8 mouse cellular contexts compared by ENCODE assay signal in the genomic region with DNA sequence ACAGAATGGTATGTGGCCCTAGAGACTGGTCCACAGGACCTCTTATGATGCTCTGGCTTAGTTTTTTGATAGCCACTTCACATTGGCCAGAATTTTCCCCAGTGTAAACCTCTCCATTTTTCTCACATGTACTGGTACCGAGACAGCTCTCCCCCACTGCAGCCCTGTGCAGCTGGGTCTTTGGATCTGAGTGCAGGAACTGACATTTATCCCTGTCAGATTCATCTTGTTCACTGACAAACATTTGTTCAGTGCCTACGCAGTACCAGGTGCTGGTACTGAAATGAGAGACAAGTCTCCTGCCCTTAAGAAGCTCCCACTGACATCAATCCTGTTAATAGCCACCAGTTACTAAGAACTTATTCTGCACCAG. TPM values are rescaled to one million over a fixed set of nuclear protein-coding genes. Genes with fewer than 3 reads are reported as not detected.
DNase-seq lines count a peak whose midpoint lies in the region; ATAC-seq lines count a peak whose summit lies in the region.

No protein-coding gene starts in this region.

- peak overlapping the region; percentile 68 for H3K4me2 ChIP-seq in forebrain, embryonic 16.5 days (ENCODE audit: low read length)
- H3K4me2 ChIP-seq in neural tube, embryonic 14.5 days (ENCODE audit: low read depth, low read length), result peak overlapping the region; percentile 52; the same call in 1 of the 2 replicates

- ATAC-seq in forebrain, embryonic 16.5 days, result peak; percentile 15; the same call in 1 of the 2 replicates
- ATAC-seq in neural tube, embryonic 14.5 days (ENCODE audit: low read depth), result 0 out of 2 replicates have a peak, but pooled peaks have one; percentile 14

- DNase-seq in left cerebral cortex, postnatal 14 days (ENCODE audit: low spot score in 2 of 2), result peak; percentile 26 to 49
- no peak for DNase-seq in left cerebral cortex, postnatal 4 days
- peak; percentile 63 to 65 for DNase-seq in layer of hippocampus, postnatal 36 days
- DNase-seq in gastrocnemius, postnatal 14 days, result no peak
- DNase-seq in kidney, postnatal 36 days, result no peak
- DNase-seq in lung, postnatal 14 days, result no peak

- intact Hi-C loops in left cerebral cortex, postnatal 14 days (cut with DNase I), result loop anchor here (1.0 kb wide), 2 partner anchors 83 to 104 kb away; no protein-coding TSS in a partner anchor
- intact Hi-C loops in left cerebral cortex, postnatal 4 days (cut with DNase I), result loop anchor here (2.0 kb wide), 1 partner anchor 104 kb away; no protein-coding TSS in a partner anchor
- intact Hi-C loops in gastrocnemius, postnatal 14 days (cut with DNase I; ENCODE audit: low total_unique reads), result loop anchor here (2.0 kb wide), 1 partner anchor 104 kb away; no protein-coding TSS in a partner anchor

- H3K4me3 ChIP-seq in forebrain, embryonic 16.5 days (replicated peaks; ENCODE audit: low read length), result peak overlapping the region; percentile 39; the same call in 1 of the 2 replicates
- H3K4me3 ChIP-seq in neural tube, embryonic 14.5 days (ENCODE audit: low read depth, low read length), result peak overlapping the region; percentile 20

- peaks cover 8% of the 10 kb centered on the region for H3K4me1 ChIP-seq in forebrain, embryonic 16.5 days (replicated peaks; ENCODE audit: control insufficient read depth, insufficient read depth, low read length)
- H3K4me1 ChIP-seq in neural tube, embryonic 14.5 days (ENCODE audit: control insufficient read depth, insufficient read depth, low read length), result 0 out of 2 replicates have a peak, but pooled peaks cover 3% of the 10 kb centered on the region

- no peaks in the 10 kb centered on the region for H3K9me3 ChIP-seq in forebrain, embryonic 16.5 days (ENCODE audit: control insufficient read depth, low read length)
- no peaks in the 10 kb centered on the region for H3K9me3 ChIP-seq in neural tube, embryonic 14.5 days (ENCODE audit: control insufficient read depth, low read length)

- H3K9ac ChIP-seq in forebrain, embryonic 16.5 days (replicated peaks; ENCODE audit: low read depth, low read length), result 0 out of 2 replicates have a peak overlapping the region, but pooled peaks have one; percentile 51
- no peak overlapping the region for H3K9ac ChIP-seq in neural tube, embryonic 14.5 days (replicated peaks; ENCODE audit: low read depth, low read length)

- WGBS in forebrain, embryonic 16.5 days, result 64% methylated on average over 2 of the region's 2 CpGs
- 57% methylated on average over 2 of the region's 2 CpGs for WGBS in neural tube, embryonic 14.5 days

- H3K27ac ChIP-seq in forebrain, embryonic 16.5 days (ENCODE audit: low read length), result peak overlapping the region; percentile 5; the same call in 1 of the 2 replicates
- H3K27ac ChIP-seq in neural tube, embryonic 14.5 days (ENCODE audit: low read depth, low read length), result no peak overlapping the region

- no peaks in the 10 kb centered on the region for H3K27me3 ChIP-seq in forebrain, embryonic 16.5 days (replicated peaks; ENCODE audit: control insufficient read depth, insufficient read depth, low read length)
- no peaks in the 10 kb centered on the region for H3K27me3 ChIP-seq in neural tube, embryonic 14.5 days (ENCODE audit: control insufficient read depth, insufficient read depth, low read length)

- no peaks in the 10 kb centered on the region for H3K36me3 ChIP-seq in forebrain, embryonic 16.5 days (ENCODE audit: control insufficient read depth, insufficient read depth)
- no peaks in the 10 kb centered on the region for H3K36me3 ChIP-seq in neural tube, embryonic 14.5 days (ENCODE audit: control insufficient read depth, insufficient read depth, low read length)

RNA-seq across cellular contexts. Expression of a gene that starts 12.1 kb away (rescaled TPM):
- total RNA-seq in left cerebral cortex, postnatal 14 days (2021), result 10 to 100 TPM; 22.1 to 23.8 TPM
- total RNA-seq in left cerebral cortex, postnatal 4 days (2021), result 10 to 100 TPM; 16.0 to 17.9 TPM
- 9.2 and 11.2 TPM in 2 replicates for polyA plus RNA-seq in forebrain, embryonic 16.5 days (2015; fragmentation: Nextera tagmentation; extraction: Ambion mirVana)
- 1 to 10 TPM; 8.6 TPM for total RNA-seq in layer of hippocampus, postnatal 36 days (2021)
- polyA plus RNA-seq in neural tube, embryonic 14.5 days (2014; fragmentation: Nextera tagmentation; extraction: Ambion mirVana), result 5.5 and 7.2 TPM in 2 replicates
- not detected for total RNA-seq in gastrocnemius, postnatal 14 days (2021)

RNA-seq across cellular contexts. Expression of a gene that starts 38.9 kb away (rescaled TPM):
- 1 to 10 TPM; 4.8 to 5.7 TPM for total RNA-seq in left cerebral cortex, postnatal 14 days (2021)
- total RNA-seq in left cerebral cortex, postnatal 4 days (2021), result 10 to 100 TPM; 12.0 TPM
- polyA plus RNA-seq in forebrain, embryonic 16.5 days (2015; fragmentation: Nextera tagmentation; extraction: Ambion mirVana), result 9.4 and 14.0 TPM in 2 replicates
- 1 to 10 TPM; 1.7 to 2.1 TPM for total RNA-seq in layer of hippocampus, postnatal 36 days (2021)
- 1.8 TPM in 1 of 2 replicates, not detected in the other for polyA plus RNA-seq in neural tube, embryonic 14.5 days (2014; fragmentation: Nextera tagmentation; extraction: Ambion mirVana)
- not detected for total RNA-seq in gastrocnemius, postnatal 14 days (2021)

Comparison
In these comparisons a context has a peak if more than half of its experiments do, and no peak if none do; other contexts are left out.
1. DNase-seq: peak in left cerebral cortex, postnatal 14 days (2 of 2) and layer of hippocampus, postnatal 36 days (2 of 2); none in left cerebral cortex, postnatal 4 days (single experiment), gastrocnemius, postnatal 14 days (single experiment), kidney, postnatal 36 days (0 of 2) and lung, postnatal 14 days (single experiment).
2. RNA of a gene that starts 12.1 kb away (total RNA-seq): 22.1 to 23.8 TPM in left cerebral cortex, postnatal 14 days, 16.0 to 17.9 TPM in left cerebral cortex, postnatal 4 days and 8.6 TPM in layer of hippocampus, postnatal 36 days; not detected in gastrocnemius, postnatal 14 days; every median in the first group is over 4 times any median in the second.